Mouse (Mus musculus) cerebellum, adult 2 months (tissue): ENCODE data around the gene Nf1.

Source experiments
- CTCF ChIP-seq: fragments of 200-500 bp; IDR thresholded peaks from 2 replicates; pipeline ENCODE4 v1.5.1; 2011; ENCODE audit warnings: low read depth, mild to moderate bottlenecking, control low read depth, low read length, moderate library complexity, borderline replicate concordance; ENCODE audit not compliant: insufficient read depth
- POLR2A ChIP-seq: fragments of 200-500 bp; IDR thresholded peaks from 2 replicates; pipeline ENCODE4 v1.6.1; 2011; ENCODE audit warnings: low read length, control low read depth, borderline replicate concordance; ENCODE audit not compliant: insufficient read depth

DNA sequence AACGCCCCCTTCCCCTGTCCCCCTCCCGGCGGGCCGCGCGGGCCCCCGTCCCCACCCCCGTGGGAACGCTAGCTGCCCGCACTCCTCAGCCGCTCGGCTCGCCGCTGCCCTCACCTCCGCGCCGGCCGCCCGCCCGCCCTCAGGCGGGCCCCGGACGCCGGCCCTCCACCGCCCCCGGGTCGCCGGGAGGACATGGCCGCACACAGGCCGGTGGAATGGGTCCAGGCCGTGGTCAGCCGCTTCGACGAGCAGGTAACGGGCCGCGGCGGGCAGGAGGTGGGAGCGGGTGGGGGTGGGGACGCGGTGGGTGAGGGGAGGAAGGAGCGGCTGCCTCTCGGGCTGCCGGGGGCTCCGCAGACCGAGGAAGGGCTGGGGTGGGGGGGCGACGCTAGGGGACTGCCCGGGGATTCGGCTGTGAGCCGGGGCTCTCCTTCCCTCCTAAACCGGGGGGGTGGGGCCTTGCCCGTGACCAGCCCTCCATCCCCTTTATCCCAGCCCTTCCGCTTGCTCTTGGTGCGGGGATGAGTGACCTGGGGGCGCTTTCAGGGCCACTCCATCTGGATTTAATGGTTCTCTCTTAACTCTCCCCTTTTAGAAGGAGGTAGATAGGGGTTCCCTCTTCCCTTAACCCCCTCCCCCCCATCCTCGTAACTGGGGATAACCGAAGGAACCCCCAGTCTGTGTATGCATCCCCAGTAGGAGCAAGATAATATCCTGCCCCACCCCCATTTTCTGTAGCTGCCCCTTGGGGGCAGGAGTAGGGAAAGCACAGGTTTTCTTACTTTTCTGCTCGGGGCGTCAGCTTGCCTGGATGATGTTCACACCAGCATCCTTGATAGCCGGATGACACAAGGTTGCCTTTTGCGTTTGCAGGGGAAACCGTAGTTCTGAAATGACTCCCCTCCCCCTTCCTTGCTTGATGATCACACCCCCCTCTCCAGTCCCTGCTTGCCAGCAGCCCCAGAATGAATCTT is 602 bp downstream of the Nf1 start:
- no peak for TF ChIP-seq CTCF
- no peak for TF ChIP-seq POLR2A
